Mouse (Mus musculus) left cerebral cortex, postnatal 25 days (tissue): ENCODE data around the gene Hoxb7. TPM values are rescaled to one million over a fixed set of nuclear protein-coding genes. Genes with fewer than 3 reads are reported as not detected.

Experiments used
- DNase-seq, 2 experiments: peaks; one replicate each; pipeline ENCODE4 v3.0.0; 2022; ENCODE audit warnings: low spot score in 2 of 2, mixed read lengths in 1 of 2
- intact Hi-C: fragments of 180-260 bp; cut with DNase I; formaldehyde crosslinking; loops from one replicate; pipeline ENCODE4 v1.15.1; 2025
- total RNA-seq, 2 experiments: library from RNA; stranded (reverse); gene quantifications; 2 replicates each; pipeline ENCODE4 v1.2.3; 2021

The Hoxb7 gene
- total RNA-seq, 2 experiments from 2014 or later = not detected

DNA sequence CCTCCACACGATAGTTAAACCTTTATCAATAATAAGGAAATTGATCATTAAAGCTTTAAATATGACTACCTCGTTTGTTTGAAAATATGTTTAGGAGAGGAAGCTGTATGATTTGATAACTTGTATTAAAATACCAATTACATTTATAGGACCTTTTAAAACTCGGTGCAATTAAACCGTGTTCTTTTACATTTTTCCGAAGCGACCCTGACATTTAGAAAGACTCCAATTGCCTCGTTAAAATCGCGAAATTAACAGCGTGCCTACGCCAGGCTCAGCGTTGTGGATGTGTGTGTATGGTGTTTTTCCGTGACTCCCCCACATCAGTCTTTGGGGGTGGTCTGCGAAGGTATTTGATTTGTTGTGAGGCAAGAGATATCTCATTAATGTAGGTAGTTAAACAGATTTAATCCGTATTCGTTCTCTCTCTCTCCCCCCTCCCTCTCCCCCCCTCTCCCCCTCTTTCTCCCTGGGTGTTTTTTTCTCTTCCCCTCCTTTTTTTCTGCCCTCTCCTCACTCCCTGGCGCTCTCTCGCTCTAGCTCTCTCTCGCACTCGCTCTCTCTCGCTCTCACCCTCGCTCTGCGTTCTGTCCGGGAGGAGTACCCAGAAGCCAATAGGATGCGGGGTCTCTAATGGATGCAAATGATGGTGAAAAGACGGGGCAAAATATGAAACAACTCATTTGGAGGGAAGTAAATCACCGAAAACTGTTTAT lies 4.4 kb upstream of the Hoxb7 start, which contains the start of gene Hoxb8:
Hoxb8 (plus strand) TSS at position 51 of the 716 bp plus-strand sequence.
- intact Hi-C loops = loop anchor here (5.0 kb wide), 2 partner anchors 255 to 275 kb away; partner anchors contain the start of gene Igf2bp1
- no peak for DNase-seq

- intact Hi-C loops = loop anchor here (5.0 kb wide), 2 partner anchors 254 to 276 kb away; partner anchors contain the start of gene Igf2bp1
- DNase-seq = no peak
These were observed 3.5 kb upstream of the Hoxb7 start for GRCm38 (mm10) chr11:96282795-96283430.

- DNase-seq = no peak
- intact Hi-C loops = loop anchor here (5.0 kb wide), 2 partner anchors 253 to 277 kb away; partner anchors contain the start of gene Igf2bp1
These were observed 2.2 kb upstream of the Hoxb7 start for GRCm38 (mm10) chr11:96284041-96284749.

GRCm38 (mm10) chr11:96284774-96285734 lies 1.4 kb upstream of the Hoxb7 start:
- intact Hi-C loops = loop anchor here (5.0 kb wide), 2 partner anchors 252 to 278 kb away; partner anchors contain the start of gene Igf2bp1
- no peak for DNase-seq

GRCm38 (mm10) chr11:96286739-96287385 lies 439 bp downstream of the Hoxb7 start:
- DNase-seq = no peak
- intact Hi-C loops = no loop called here

DNA sequence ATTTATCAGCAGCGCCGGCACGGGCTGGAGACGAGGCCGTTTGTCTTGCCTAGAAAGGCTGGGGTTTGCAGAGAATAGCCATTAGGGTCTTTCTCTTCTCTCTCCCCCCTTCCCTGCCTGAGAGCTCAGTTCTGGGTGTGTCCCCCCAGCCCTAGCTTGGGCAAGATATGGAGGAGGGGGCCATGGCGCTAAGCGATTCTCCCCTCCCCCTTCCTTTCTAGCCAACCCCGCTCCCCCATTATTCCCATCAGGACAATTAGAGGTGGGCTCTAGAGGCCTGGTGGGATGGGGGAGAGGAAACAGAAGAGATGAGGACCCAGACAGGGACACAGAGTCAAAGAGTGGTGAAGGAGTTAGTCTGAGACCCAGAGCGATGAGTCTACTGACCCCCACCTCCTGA lies 988 bp downstream of the Hoxb7 start:
- intact Hi-C loops = no loop called here

GRCm38 (mm10) chr11:96288455-96289221 lies 2.2 kb downstream of the Hoxb7 start:
- intact Hi-C loops = no loop called here
- no peak for DNase-seq

More for the DNA sequence above, 988 bp downstream of the Hoxb7 start:
- no peak for DNase-seq

DNA sequence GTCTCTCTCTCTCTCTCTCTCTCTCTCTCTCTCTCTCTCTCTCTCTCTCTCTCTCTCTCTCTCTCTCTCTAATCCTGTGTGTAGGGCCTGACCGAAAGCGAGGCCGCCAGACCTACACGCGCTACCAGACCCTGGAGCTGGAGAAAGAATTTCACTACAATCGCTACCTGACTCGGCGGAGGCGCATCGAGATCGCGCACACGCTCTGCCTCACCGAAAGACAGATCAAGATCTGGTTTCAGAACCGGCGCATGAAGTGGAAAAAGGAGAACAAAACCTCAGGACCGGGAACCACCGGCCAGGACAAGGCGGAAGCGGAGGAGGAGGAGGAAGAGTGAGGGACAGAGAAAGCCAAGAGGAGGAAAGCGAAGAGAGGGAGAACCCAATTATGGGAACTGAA lies 2.9 kb downstream of the Hoxb7 start:
- no peak for DNase-seq
- intact Hi-C loops = no loop called here

- intact Hi-C loops = no loop called here
These were observed 3.4 kb downstream of the Hoxb7 start for GRCm38 (mm10) chr11:96289837-96290236.

DNA sequence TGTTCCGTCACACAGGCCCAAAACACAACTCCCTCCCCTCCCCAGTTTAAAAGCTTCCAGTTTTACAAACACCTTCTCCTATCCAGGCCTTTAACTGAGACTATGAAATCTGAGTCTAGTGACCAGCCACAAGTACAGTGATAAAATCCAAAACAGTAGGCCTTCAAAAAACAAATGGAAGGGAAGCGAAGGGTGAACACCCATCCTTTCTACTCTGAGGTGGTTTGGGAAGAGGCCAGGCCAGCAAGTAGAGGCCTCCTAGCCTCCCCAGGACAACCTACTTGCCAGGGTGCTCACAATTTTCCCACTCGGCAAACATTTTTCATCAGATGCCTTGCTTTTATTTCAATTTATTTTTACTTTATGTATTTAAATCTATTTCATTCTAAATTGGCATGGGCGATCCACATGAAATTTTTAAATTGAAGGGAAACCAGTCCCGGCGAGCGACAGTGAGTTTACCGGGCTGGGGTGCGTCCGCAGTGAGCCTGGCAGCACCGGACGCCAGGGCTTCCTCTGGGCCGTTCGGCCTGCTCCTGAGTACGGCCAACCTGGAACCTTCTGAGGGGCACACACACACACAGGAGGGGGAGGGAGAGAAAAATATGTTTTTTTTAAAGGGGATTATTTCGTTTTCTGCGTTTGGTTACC lies 4.4 kb downstream of the Hoxb7 start:
- no peak for DNase-seq
- intact Hi-C loops = no loop called here

More at GRCm38 (mm10) chr11:96289837-96290236, 3.4 kb downstream of the Hoxb7 start:
- DNase-seq = no peak

DNA sequence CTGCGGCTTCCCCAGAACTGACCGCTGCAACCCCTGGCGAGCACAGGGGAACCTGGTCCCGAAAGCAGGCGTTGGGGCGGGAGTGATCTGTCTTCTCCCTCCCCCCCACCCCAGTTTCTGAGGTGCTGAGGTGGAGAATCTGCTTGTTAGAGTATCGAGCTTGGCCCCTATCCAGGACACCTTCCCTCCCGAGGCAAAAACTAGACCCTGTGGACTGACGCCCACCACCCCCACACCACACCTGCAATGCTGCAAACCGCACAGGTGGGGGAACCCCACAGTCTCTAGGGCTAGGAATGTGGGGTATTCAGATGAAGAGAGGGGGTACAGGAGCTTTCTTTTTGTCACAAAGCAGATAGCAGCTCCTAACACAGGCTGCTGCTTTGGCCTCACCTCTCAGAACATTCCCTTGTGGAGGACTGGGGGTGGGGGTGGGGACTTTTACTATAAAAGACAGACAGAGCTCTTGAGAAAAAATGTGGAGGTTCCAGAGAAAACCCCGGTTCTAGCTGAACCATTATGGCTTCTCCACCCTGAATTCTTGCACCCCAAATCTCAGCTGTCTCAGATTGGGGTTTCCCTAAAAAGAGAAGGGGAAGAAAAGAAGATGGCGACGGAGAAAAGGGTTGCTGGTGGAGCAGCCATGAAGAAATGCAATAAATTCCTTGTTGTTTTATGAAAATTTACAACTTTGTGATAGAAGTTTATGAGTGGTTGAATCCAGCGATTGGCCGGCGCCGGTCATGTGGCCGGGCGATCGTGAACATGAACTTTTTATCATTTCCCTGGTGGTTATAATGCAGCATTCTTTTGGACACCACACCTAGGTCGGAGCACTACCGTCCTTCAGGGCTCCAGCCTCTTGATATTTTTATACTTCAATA lies 5.5 kb downstream of the Hoxb7 start, which contains the start of gene Hoxb6:
Hoxb6 (plus strand) TSS at position 796 of the 884 bp plus-strand sequence.
- intact Hi-C loops = no loop called here

GRCm38 (mm10) chr11:96292565-96293301 lies 6.3 kb downstream of the Hoxb7 start:
- intact Hi-C loops = no loop called here
- no peak for DNase-seq

More for the DNA sequence above, 5.5 kb downstream of the Hoxb7 start, which contains the start of gene Hoxb6:
- no peak for DNase-seq

DNA sequence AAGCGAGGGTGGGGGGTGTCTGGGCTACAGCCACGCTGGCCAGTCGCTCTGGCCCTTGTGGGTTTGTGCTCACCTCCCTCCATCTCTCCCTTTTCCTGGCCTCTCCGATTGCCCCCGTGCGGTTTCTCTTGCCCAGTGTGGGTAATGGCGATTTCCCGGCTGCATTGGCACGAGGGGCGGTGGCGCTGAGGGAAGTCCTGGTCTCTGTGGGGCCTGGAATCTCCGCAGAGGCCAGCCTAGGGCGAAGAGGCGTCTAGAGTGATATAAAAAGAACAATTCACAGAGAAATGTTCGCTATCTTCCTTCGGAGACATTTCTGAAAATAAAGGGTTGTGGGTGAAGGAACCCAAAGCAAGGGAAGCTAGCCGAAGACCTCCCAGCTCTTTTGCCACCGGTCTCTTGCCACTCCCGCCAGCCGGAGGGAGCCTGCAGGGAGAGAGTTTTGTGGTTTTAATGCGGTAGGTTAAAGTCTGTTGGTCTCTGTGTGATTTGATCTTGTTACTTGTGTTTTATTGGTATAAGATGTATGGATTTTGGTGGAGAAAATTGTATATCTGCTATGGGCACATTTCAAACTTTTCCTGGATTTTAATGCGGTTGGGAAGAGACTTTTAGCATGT lies 7.0 kb downstream of the Hoxb7 start:
- DNase-seq = no peak
- intact Hi-C loops = no loop called here

GRCm38 (mm10) chr11:96294245-96295091 lies 8.0 kb downstream of the Hoxb7 start:
- intact Hi-C loops = no loop called here
- DNase-seq = peak in 1 of 2 experiments; percentile 32
